Mouse (Mus musculus) stomach, postnatal 0 days (tissue): ENCODE data around the gene Map3k14. TPM values are rescaled to one million over a fixed set of nuclear protein-coding genes. Genes with fewer than 3 reads are reported as not detected.
A peak's percentile ranks its signal among the peaks of the same experiment; 100 is the strongest.
"Not testable (repeated sequence)": the region's sequence is repeated elsewhere in the genome, so short reads cannot be mapped to it uniquely, and the experiment has no call there.

Source experiments
- ATAC-seq: fragments of 200-750 bp; cut with Nextera tagmentation; 2 replicates; pipeline ENCODE4 v1.8.0; 2017; ENCODE audit not compliant: low FRiP score, low TSS enrichment
- DNase-seq: peaks from one replicate; pipeline ENCODE4 v3.0.0-alpha.2; 2016; ENCODE audit warnings: low spot score
- H3K27ac ChIP-seq: fragments of 300-500 bp; sonication (generic); replicated peaks from 2 replicates; pipeline ENCODE4 v1.5.1; 2014; ENCODE audit warnings: mild to moderate bottlenecking, control low read depth
- H3K27me3 ChIP-seq: fragments of 300-500 bp; sonication (generic); 2 replicates; pipeline ENCODE4 v1.6.1; 2014; ENCODE audit warnings: low read length; ENCODE audit not compliant: control insufficient read depth, insufficient read depth
- H3K36me3 ChIP-seq: fragments of 300-500 bp; sonication (generic); 2 replicates; pipeline ENCODE4 v1.6.1; 2014; ENCODE audit warnings: low read length, mixed read lengths; ENCODE audit not compliant: control insufficient read depth, insufficient read depth
- H3K4me1 ChIP-seq: fragments of 300-500 bp; sonication (generic); replicated peaks from 2 replicates; pipeline ENCODE4 v1.6.1; 2014; ENCODE audit warnings: antibody characterized with exemption; ENCODE audit not compliant: control insufficient read depth, insufficient read depth
- H3K4me2 ChIP-seq: fragments of 300-500 bp; sonication (generic); replicated peaks from 2 replicates; pipeline ENCODE4 v1.6.1; 2014; ENCODE audit warnings: low read depth, mild to moderate bottlenecking, control low read depth, moderate library complexity
- H3K4me3 ChIP-seq: fragments of 300-500 bp; sonication (generic); 2 replicates; pipeline ENCODE4 v1.5.1; 2014; ENCODE audit warnings: low read depth, low read length, control low read depth
- H3K9ac ChIP-seq: fragments of 300-500 bp; sonication (generic); 2 replicates; pipeline ENCODE4 v1.6.1; 2014; ENCODE audit warnings: mild to moderate bottlenecking, low read length, control low read depth, mixed read lengths
- H3K9me3 ChIP-seq: fragments of 300-500 bp; sonication (generic); 2 replicates; pipeline ENCODE4 v1.6.1; 2016; ENCODE audit warnings: low read length; ENCODE audit not compliant: control insufficient read depth
- CTCF ChIP-seq: IDR thresholded peaks from 2 replicates; pipeline ENCODE4 v1.5.1; 2016; ENCODE audit warnings: antibody characterized with exemption, low read depth, mild to moderate bottlenecking, moderate library complexity
- EP300 ChIP-seq: optimal IDR thresholded peaks from 2 replicates; pipeline ENCODE3; 2016; ENCODE audit warnings: antibody characterized with exemption
- WGBS: fragments of 180-500 bp; shearing (Covaris S2); extraction: QIAGEN DNeasy Blood & Tissue Kit; methylation state at CpG from one replicate; pipeline ENCODE4 v1.1.7; 2014; 5-methylcytosine and 5-hydroxymethylcytosine counted together
- polyA plus RNA-seq: library from polyadenylated mRNA; unstranded; fragments of >200 nt; fragmentation: Nextera tagmentation; extraction: Ambion mirVana; gene quantifications from 2 replicates; pipeline ENCODE4 v1.2.1, GENCODE M21; 2015

Gene Map3k14
- polyA plus RNA-seq, 1 experiment from 2014 or later: 1.6 TPM

- ATAC-seq: no peak
- 89% methylated on average over 19 of the region's 19 CpGs for WGBS
- TF ChIP-seq EP300: no peak
- TF ChIP-seq CTCF: no peak
These were observed 36.6 kb downstream of the Map3k14 start for GRCm38 (mm10) chr11:103230626-103231025.

DNA sequence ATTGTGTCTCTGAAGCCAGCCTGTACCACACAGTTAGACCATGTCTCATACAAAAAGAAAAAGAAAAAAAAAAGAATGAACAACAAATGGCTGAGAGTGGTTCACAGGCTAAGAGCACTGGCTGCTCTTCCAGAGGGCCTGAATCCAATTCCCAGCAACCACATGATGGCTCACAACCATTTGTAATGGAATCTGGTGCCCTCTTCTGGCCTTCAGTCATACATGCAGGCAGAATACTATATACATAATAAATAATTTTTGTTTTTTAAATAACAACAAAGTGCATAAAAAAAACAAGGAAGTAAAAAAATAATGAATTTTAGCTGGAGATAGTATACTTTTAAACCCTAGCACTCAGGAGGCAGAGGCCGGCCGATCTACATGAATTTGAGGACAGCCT is 37.7 kb downstream of the Map3k14 start:
- H3K4me1 ChIP-seq: no peaks in the 10 kb centered on the region
- DNase-seq: no peak
- peaks cover 30% of the 10 kb centered on the region for H3K36me3 ChIP-seq
- H3K4me3 ChIP-seq: no peak overlapping the region
- WGBS: 100% methylated on average over 2 of the region's 2 CpGs
- ATAC-seq: no peak
- no peak overlapping the region for H3K27ac ChIP-seq
- H3K4me2 ChIP-seq: no peak overlapping the region
- no peaks in the 10 kb centered on the region for H3K9me3 ChIP-seq
- no peak overlapping the region for H3K9ac ChIP-seq
- peak; percentile 34 for TF ChIP-seq CTCF
- no peak for TF ChIP-seq EP300
- no peaks in the 10 kb centered on the region for H3K27me3 ChIP-seq

More at GRCm38 (mm10) chr11:103230626-103231025, 36.6 kb downstream of the Map3k14 start:
- H3K27ac ChIP-seq: no peak overlapping the region
- no peaks in the 10 kb centered on the region for H3K4me1 ChIP-seq
- H3K9ac ChIP-seq: no peak overlapping the region
- H3K36me3 ChIP-seq: peaks cover 23% of the 10 kb centered on the region
- no peaks in the 10 kb centered on the region for H3K9me3 ChIP-seq
- no peaks in the 10 kb centered on the region for H3K27me3 ChIP-seq
- no peak overlapping the region for H3K4me3 ChIP-seq
- DNase-seq: no peak
- no peak overlapping the region for H3K4me2 ChIP-seq

- ATAC-seq (no peak), DNase-seq (no peak)
- 62% methylated on average over 18 of the region's 18 CpGs for WGBS
- H3K9me3 ChIP-seq: no peaks in the 10 kb centered on the region
- no peaks in the 10 kb centered on the region for H3K4me1 ChIP-seq
- no peak for TF ChIP-seq EP300
- TF ChIP-seq CTCF: no peak
- no peaks in the 10 kb centered on the region for H3K27me3 ChIP-seq
- no peak overlapping the region for H3K4me3 ChIP-seq
- H3K4me2 ChIP-seq: no peak overlapping the region
- peaks cover 28% of the 10 kb centered on the region for H3K36me3 ChIP-seq
- H3K27ac ChIP-seq: peak overlapping the region; percentile 30; the same call in 1 of the 2 replicates
- H3K9ac ChIP-seq: no peak overlapping the region
These were observed 43.3 kb downstream of the Map3k14 start for GRCm38 (mm10) chr11:103223951-103224456.

DNA sequence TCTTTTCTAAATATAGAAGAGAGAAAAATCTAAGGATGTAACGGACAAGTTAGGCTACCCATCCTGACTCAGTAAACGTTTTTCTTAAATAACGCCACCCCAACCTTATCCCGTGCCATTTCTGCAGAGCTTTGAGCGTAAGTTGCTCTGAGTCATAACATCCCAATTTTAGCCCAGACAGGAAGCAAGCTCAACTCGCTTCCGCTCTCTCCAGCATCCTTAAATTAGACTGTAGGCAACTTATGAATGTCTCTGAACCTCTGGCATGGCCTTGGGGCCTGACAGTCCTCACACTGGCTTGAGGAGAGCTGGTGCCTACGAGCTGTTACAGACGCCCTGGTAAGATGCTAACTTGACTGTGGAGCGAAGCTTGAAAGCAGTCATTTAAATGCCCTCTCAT is 43.8 kb downstream of the Map3k14 start:
- Histone ChIP-seq H3K4me2 (no peak overlapping the region), H3K27ac (peak overlapping the region; percentile 30; the same call in 1 of the 2 replicates), H3K4me1 (no peaks in the 10 kb centered on the region; the same call in 1 of the 2 replicates), H3K27me3 (no peaks in the 10 kb centered on the region), H3K36me3 (peaks cover 24% of the 10 kb centered on the region), H3K4me3 (no peak overlapping the region), H3K9ac (no peak overlapping the region), H3K9me3 (no peaks in the 10 kb centered on the region)
- no peak for DNase-seq
- TF ChIP-seq EP300 (no peak), CTCF (no peak)
- no peak for ATAC-seq
- 81% methylated on average over 10 of the region's 10 CpGs for WGBS

DNA sequence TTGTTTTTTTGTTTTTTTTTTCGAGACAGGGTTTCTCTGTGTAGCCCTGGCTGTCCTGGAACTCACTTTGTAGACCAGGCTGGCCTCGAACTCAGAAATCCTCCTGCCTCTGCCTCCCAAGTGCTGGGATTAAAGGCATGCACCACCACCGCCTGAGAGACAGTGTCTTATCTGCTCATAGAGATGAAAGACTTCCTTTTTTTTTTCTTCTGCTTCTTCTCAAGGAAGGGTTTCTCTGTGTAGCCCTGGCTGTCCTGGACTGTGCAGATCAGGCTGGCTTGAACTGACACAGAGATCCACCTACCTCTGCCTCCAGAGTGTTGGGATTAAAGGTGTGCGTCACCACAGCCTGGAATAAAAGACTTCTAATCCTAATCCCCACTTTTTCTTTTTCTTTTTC is 44.6 kb downstream of the Map3k14 start:
- not testable (repeated sequence) for ATAC-seq, H3K4me3 ChIP-seq, H3K27me3 ChIP-seq, H3K9me3 ChIP-seq, H3K4me2 ChIP-seq, DNase-seq, H3K9ac ChIP-seq, H3K27ac ChIP-seq, H3K4me1 ChIP-seq
- peaks cover 23% of the 10 kb centered on the region for H3K36me3 ChIP-seq
- 94% methylated on average over 3 of the region's 4 CpGs for WGBS

DNA sequence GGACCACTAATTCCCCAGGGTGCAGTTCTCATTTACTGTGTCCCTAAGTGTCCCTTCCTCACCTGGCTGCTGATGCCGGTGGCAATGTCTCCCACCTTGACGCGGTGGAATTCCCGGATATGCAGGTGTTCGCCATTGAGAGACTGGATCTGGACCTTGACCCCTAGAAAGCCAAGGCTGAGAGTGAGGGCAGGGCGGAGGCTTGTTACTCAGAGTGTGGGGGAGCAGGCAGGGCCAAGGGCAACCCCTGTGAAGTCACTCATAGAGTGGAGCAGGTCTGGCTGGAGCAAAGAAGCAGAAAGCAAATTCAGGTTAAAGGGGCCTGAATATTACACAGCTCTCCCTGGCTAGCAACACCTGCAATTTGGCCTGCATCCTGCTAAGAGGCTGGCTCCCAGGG is 45.8 kb downstream of the Map3k14 start:
- no peak overlapping the region for H3K4me3 ChIP-seq
- ATAC-seq (peak; percentile 79), DNase-seq (peak; percentile 76)
- 71% methylated on average over 6 of the region's 6 CpGs for WGBS
- H3K27ac ChIP-seq: no peak overlapping the region
- peaks cover 17% of the 10 kb centered on the region for H3K36me3 ChIP-seq
- H3K9ac ChIP-seq: no peak overlapping the region
- no peaks in the 10 kb centered on the region for H3K27me3 ChIP-seq
- H3K9me3 ChIP-seq: no peaks in the 10 kb centered on the region
- no peak overlapping the region for H3K4me2 ChIP-seq
- H3K4me1 ChIP-seq: no peaks in the 10 kb centered on the region; the same call in 1 of the 2 replicates
- no peak for TF ChIP-seq CTCF
- TF ChIP-seq EP300: no peak
